Mouse (Mus musculus): ENCODE results near the gene Tmem255b. TPM values are rescaled to one million over a fixed set of nuclear protein-coding genes. Genes with fewer than 3 reads are reported as not detected.

The Tmem255b gene
- polyA plus RNA-seq (2015; fragmentation: Nextera tagmentation; extraction: Ambion mirVana) = 5.8 and 6.1 TPM in 2 replicates

DNA sequence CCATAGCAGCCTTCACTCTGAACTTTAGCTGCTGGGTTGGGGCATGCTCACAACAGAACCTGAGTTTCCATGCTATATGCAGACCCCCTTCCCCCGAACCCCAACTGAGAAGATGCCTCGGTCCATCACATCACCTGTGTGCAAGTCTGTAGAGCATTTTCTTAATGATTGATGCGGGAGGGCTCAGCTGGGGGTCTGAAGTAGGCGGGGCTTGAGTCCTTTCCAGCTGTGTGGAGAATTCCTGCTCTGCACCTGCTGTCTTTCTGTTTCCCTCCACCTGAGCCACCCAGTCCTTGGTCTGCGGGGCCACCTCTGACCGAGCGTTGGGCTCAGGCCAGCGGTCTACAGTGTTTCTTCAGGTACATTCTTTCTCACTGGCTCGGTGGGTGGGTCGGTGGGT, at the start of gene Tmem255b:
Tmem255b (plus strand) TSS at position 301 of the 400 bp plus-strand sequence.
- Histone ChIP-seq H3K27ac (ENCODE audit: low read depth, low read length) (no peak within 1 kb of the TSS), H3K27me3 (replicated peaks; ENCODE audit: control insufficient read depth, insufficient read depth, low read length) (peaks cover 16% of the 10 kb centered on the region), H3K9ac (ENCODE audit: low read depth, low read length) (no peak within 1 kb of the TSS), H3K4me2 (replicated peaks; ENCODE audit: low read depth) (peak within 1 kb of the TSS; percentile 35; the same call in 1 of the 2 replicates), H3K4me1 (replicated peaks; ENCODE audit: control insufficient read depth, insufficient read depth, low read length) (no peaks in the 10 kb centered on the region), H3K9me3 (ENCODE audit: control insufficient read depth) (no peaks in the 10 kb centered on the region), H3K36me3 (ENCODE audit: control insufficient read depth, insufficient read depth) (no peaks in the 10 kb centered on the region), H3K4me3 (ENCODE audit: low read depth, low read length) (no peak within 1 kb of the TSS)
- no peak for ATAC-seq
- 26% methylated on average over 10 of the region's 10 CpGs for WGBS
- no peak for TF ChIP-seq CTCF (IDR thresholded peaks at IDR 0.05; ENCODE audit: low read depth)

DNA sequence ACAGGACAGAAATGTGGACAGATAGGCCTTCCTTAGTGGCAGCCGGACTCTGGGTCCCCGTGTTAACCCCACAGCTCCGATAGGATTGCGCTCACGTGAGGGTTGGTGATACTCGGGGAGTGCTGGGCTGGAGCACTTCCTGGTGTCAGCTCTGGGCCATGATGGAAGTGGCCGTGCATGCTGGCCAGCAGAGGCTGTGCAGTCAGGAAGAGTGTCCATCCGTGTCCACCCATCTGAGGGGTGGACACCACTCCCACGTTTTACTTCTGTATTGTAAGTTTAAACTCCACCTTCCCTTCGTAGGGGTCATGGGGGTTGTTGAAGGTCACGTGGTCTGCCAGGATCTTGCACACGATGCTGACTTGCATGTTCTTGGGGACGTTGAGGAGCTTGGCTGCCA, 48.6 kb upstream of the Tmem255b start:
- H3K9ac ChIP-seq (ENCODE audit: low read depth, low read length) = no peak overlapping the region
- H3K36me3 ChIP-seq (ENCODE audit: control insufficient read depth, insufficient read depth) = no peaks in the 10 kb centered on the region
- no peak for TF ChIP-seq CTCF (IDR thresholded peaks at IDR 0.05; ENCODE audit: low read depth)
- 75% methylated on average over 13 of the region's 13 CpGs for WGBS
- no peak overlapping the region for H3K27ac ChIP-seq (ENCODE audit: low read depth, low read length)
- ATAC-seq = no peak
- no peak overlapping the region for H3K4me3 ChIP-seq (ENCODE audit: low read depth, low read length)
- H3K27me3 ChIP-seq (replicated peaks; ENCODE audit: control insufficient read depth, insufficient read depth, low read length) = no peaks in the 10 kb centered on the region
- H3K4me2 ChIP-seq (replicated peaks; ENCODE audit: low read depth) = no peak overlapping the region
- no peaks in the 10 kb centered on the region for H3K4me1 ChIP-seq (replicated peaks; ENCODE audit: control insufficient read depth, insufficient read depth, low read length)
- H3K9me3 ChIP-seq (ENCODE audit: control insufficient read depth) = no peaks in the 10 kb centered on the region

DNA sequence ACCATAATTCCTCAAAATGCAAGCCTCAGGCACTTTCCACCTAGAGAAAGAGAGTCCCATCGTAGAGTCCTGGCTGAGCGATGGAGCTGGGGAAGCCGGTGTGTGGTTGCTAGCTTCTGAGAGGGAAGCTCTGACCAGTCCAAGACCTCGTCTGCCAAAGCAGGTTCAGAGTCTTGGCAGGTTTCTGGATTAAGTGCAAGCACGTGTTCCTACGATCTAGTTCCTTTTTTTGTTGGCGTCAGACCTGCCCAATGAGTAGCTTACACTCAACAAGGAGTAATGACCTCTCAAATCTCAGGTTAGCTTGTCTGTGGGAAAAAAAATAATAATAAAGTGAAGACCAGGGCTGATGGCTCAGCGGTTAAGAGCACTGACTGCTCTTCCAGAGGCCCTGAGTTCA, 47.3 kb upstream of the Tmem255b start:
- Histone ChIP-seq H3K4me1 (replicated peaks; ENCODE audit: control insufficient read depth, insufficient read depth, low read length) (no peaks in the 10 kb centered on the region), H3K36me3 (ENCODE audit: control insufficient read depth, insufficient read depth) (no peaks in the 10 kb centered on the region), H3K9ac (ENCODE audit: low read depth, low read length) (no peak overlapping the region), H3K9me3 (ENCODE audit: control insufficient read depth) (no peaks in the 10 kb centered on the region), H3K4me3 (ENCODE audit: low read depth, low read length) (no peak overlapping the region), H3K4me2 (replicated peaks; ENCODE audit: low read depth) (no peak overlapping the region), H3K27ac (ENCODE audit: low read depth, low read length) (no peak overlapping the region), H3K27me3 (replicated peaks; ENCODE audit: control insufficient read depth, insufficient read depth, low read length) (no peaks in the 10 kb centered on the region)
- no peak for ATAC-seq
- TF ChIP-seq CTCF (IDR thresholded peaks at IDR 0.05; ENCODE audit: low read depth) = no peak
- WGBS = 80% methylated on average over 8 of the region's 8 CpGs

DNA sequence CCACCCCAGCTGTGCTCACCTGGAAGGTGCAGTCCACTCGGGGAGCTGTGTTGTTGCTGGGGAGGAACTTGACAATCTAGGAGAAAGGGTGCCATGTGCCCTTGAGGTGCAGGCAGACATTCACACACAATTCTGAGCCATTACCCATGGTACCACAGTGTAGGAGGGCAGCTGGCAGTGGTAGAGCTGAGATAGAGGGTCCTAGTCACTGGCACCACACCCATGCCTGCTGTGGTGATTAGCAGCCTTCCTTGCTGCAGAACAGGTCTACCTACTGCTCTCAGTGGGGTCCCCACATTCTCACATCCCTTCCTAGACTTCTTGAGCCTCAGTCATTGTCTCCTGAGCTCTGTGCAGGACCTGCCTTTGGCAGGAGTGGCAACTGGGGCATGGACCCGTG, 46.2 kb upstream of the Tmem255b start:
- Histone ChIP-seq H3K9me3 (ENCODE audit: control insufficient read depth) (no peaks in the 10 kb centered on the region), H3K9ac (ENCODE audit: low read depth, low read length) (no peak overlapping the region), H3K36me3 (ENCODE audit: control insufficient read depth, insufficient read depth) (no peaks in the 10 kb centered on the region), H3K27ac (ENCODE audit: low read depth, low read length) (no peak overlapping the region), H3K4me3 (ENCODE audit: low read depth, low read length) (no peak overlapping the region), H3K27me3 (replicated peaks; ENCODE audit: control insufficient read depth, insufficient read depth, low read length) (no peaks in the 10 kb centered on the region), H3K4me1 (replicated peaks; ENCODE audit: control insufficient read depth, insufficient read depth, low read length) (no peaks in the 10 kb centered on the region), H3K4me2 (replicated peaks; ENCODE audit: low read depth) (no peak overlapping the region)
- 65% methylated on average over 2 of the region's 2 CpGs for WGBS
- no peak for ATAC-seq
- no peak for TF ChIP-seq CTCF (IDR thresholded peaks at IDR 0.05; ENCODE audit: low read depth)

DNA sequence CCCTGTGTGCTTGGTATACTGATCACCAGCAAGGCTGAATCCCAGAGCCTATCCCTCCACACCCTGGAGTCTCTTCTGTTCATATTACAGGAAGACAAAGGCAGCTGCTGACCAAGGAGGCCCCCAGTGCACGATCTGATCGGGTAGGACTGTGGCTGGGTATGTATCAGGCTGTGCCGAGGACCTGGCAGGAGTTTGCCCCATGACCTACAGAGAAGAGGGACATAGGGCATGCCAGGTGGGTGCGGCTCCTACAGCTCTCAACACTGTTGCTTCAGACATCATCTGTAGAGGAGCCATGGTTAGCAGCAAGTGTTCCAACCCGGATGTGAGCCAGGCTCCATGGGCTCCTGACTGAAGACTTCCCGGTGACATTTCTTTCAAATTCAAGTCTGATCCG, 41.1 kb upstream of the Tmem255b start:
- H3K9ac ChIP-seq (ENCODE audit: low read depth, low read length) = no peak overlapping the region
- no peaks in the 10 kb centered on the region for H3K27me3 ChIP-seq (replicated peaks; ENCODE audit: control insufficient read depth, insufficient read depth, low read length)
- no peaks in the 10 kb centered on the region for H3K36me3 ChIP-seq (ENCODE audit: control insufficient read depth, insufficient read depth)
- H3K4me3 ChIP-seq (ENCODE audit: low read depth, low read length) = no peak overlapping the region
- WGBS = 86% methylated on average over 7 of the region's 7 CpGs
- no peak overlapping the region for H3K27ac ChIP-seq (ENCODE audit: low read depth, low read length)
- ATAC-seq = no peak
- no peak overlapping the region for H3K4me2 ChIP-seq (replicated peaks; ENCODE audit: low read depth)
- H3K4me1 ChIP-seq (replicated peaks; ENCODE audit: control insufficient read depth, insufficient read depth, low read length) = no peaks in the 10 kb centered on the region
- no peak for TF ChIP-seq CTCF (IDR thresholded peaks at IDR 0.05; ENCODE audit: low read depth)
- H3K9me3 ChIP-seq (ENCODE audit: control insufficient read depth) = no peaks in the 10 kb centered on the region

DNA sequence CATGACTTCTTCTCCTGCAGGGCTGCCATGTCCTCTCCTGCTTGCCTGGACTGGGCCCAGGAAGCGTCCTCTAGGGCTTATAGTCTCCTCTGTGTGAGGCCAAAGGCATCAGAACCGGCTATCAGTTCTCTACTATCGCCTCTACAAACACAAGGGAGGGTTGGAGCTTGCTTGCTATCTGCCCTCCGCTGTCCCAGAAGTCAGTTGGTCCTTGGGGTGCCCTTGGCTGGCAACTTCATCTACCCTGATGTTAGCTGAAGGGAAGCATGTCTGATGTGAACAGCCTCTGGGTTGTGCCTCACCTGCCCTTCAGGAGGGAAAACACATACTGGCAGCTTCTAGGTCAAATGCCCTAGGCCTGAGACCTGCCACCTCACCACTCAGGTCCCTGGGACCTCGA, 38.3 kb upstream of the Tmem255b start, which contains the start of gene Atp4b:
Atp4b (minus strand) TSS at position 101 of the 400 bp plus-strand sequence.
- Histone ChIP-seq H3K9ac (ENCODE audit: low read depth, low read length) (no peak within 1 kb of the TSS), H3K27me3 (replicated peaks; ENCODE audit: control insufficient read depth, insufficient read depth, low read length) (no peaks in the 10 kb centered on the region), H3K27ac (ENCODE audit: low read depth, low read length) (no peak within 1 kb of the TSS), H3K9me3 (ENCODE audit: control insufficient read depth) (no peaks in the 10 kb centered on the region), H3K36me3 (ENCODE audit: control insufficient read depth, insufficient read depth) (no peaks in the 10 kb centered on the region), H3K4me2 (replicated peaks; ENCODE audit: low read depth) (no peak within 1 kb of the TSS), H3K4me3 (ENCODE audit: low read depth, low read length) (no peak within 1 kb of the TSS), H3K4me1 (replicated peaks; ENCODE audit: control insufficient read depth, insufficient read depth, low read length) (no peaks in the 10 kb centered on the region)
- 75% methylated on average over 5 of the region's 5 CpGs for WGBS
- TF ChIP-seq CTCF (IDR thresholded peaks at IDR 0.05; ENCODE audit: low read depth) = no peak
- ATAC-seq = no peak

DNA sequence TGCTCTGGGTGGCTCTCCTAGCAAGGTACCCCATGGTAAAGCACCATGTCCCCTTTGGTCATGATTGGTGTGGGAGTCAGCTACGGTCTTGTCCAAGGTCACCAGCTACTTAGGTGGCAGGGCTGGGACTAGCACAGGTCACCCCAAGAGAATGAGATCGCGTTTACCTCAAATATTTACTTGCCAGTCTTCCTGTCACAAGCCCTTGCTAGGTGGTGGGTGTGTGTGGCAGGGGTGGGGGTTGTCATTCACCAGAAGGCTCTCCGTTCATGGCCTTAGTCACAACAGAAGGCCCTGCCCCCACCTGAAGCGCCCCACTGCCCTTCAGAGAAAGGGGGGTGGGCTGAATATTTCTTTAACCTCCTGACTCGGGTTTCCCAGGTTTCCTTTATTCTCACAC, 31.5 kb upstream of the Tmem255b start:
- no peaks in the 10 kb centered on the region for H3K27me3 ChIP-seq (replicated peaks; ENCODE audit: control insufficient read depth, insufficient read depth, low read length)
- 38% methylated on average over 6 of the region's 6 CpGs for WGBS
- no peak overlapping the region for H3K27ac ChIP-seq (ENCODE audit: low read depth, low read length)
- no peak overlapping the region for H3K9ac ChIP-seq (ENCODE audit: low read depth, low read length)
- no peak overlapping the region for H3K4me3 ChIP-seq (ENCODE audit: low read depth, low read length)
- ATAC-seq = no peak
- H3K36me3 ChIP-seq (ENCODE audit: control insufficient read depth, insufficient read depth) = no peaks in the 10 kb centered on the region
- H3K9me3 ChIP-seq (ENCODE audit: control insufficient read depth) = no peaks in the 10 kb centered on the region
- H3K4me2 ChIP-seq (replicated peaks; ENCODE audit: low read depth) = no peak overlapping the region
- no peak for TF ChIP-seq CTCF (IDR thresholded peaks at IDR 0.05; ENCODE audit: low read depth)
- no peaks in the 10 kb centered on the region for H3K4me1 ChIP-seq (replicated peaks; ENCODE audit: control insufficient read depth, insufficient read depth, low read length)

Measured in intestine, postnatal 0 days (tissue).